Mouse (Mus musculus) liver, embryonic 11.5 days (tissue): ENCODE data around the gene Slc2a8. TPM values are rescaled to one million over a fixed set of nuclear protein-coding genes. Genes with fewer than 3 reads are reported as not detected.

Experiments
- ATAC-seq: fragments of 200-750 bp; cut with Nextera tagmentation; replicated peaks from 2 replicates; pipeline ENCODE4 v1.8.0; 2017; ENCODE audit warnings: moderate number of reproducible peaks, mild to moderate bottlenecking, moderate TSS enrichment, moderate library complexity; ENCODE audit not compliant: low FRiP score
- DNase-seq: peaks from one replicate; pipeline ENCODE4 v3.0.0-alpha.2; 2017; ENCODE audit warnings: low spot score
- H3K27ac ChIP-seq: fragments of 300-500 bp; sonication (generic); 2 replicates; pipeline ENCODE4 v1.5.1; 2014; ENCODE audit warnings: mild to moderate bottlenecking, low read depth, low read length, control low read depth
- H3K27me3 ChIP-seq: fragments of 300-500 bp; sonication (generic); replicated peaks from 2 replicates; pipeline ENCODE4 v1.6.1; 2014; ENCODE audit warnings: low read length, mixed read lengths; ENCODE audit not compliant: control insufficient read depth, insufficient read depth
- H3K36me3 ChIP-seq: fragments of 300-500 bp; sonication (generic); 2 replicates; pipeline ENCODE4 v1.6.1; 2014; ENCODE audit warnings: mild to moderate bottlenecking, low read length, moderate library complexity, mixed read lengths; ENCODE audit not compliant: control insufficient read depth, insufficient read depth
- H3K4me1 ChIP-seq: fragments of 300-500 bp; sonication (generic); replicated peaks from 2 replicates; pipeline ENCODE4 v1.6.1; 2014; ENCODE audit warnings: low read length, mixed read lengths; ENCODE audit not compliant: control insufficient read depth, insufficient read depth
- H3K4me2 ChIP-seq: fragments of 300-500 bp; sonication (generic); 2 replicates; pipeline ENCODE4 v1.6.1; 2014; ENCODE audit warnings: mild to moderate bottlenecking, control low read depth, moderate library complexity
- H3K4me3 ChIP-seq: fragments of 300-500 bp; sonication (generic); 2 replicates; pipeline ENCODE4 v1.5.1; 2014; ENCODE audit warnings: low read depth, low read length, control low read depth
- H3K9ac ChIP-seq: fragments of 300-500 bp; sonication (generic); 2 replicates; pipeline ENCODE4 v1.6.1; 2014; ENCODE audit warnings: low read depth, low read length, control low read depth
- H3K9me3 ChIP-seq: fragments of 300-500 bp; sonication (generic); 2 replicates; pipeline ENCODE4 v1.6.1; 2016; ENCODE audit warnings: low read length, inconsistent platforms, mixed read lengths; ENCODE audit not compliant: control insufficient read depth
- WGBS: fragments of 180-500 bp; shearing (Covaris S2); extraction: QIAGEN DNeasy Blood & Tissue Kit; methylation state at CpG from one replicate; pipeline ENCODE4 v1.1.7; 2014; 5-methylcytosine and 5-hydroxymethylcytosine counted together
- polyA plus RNA-seq: library from polyadenylated mRNA; unstranded; fragments of >200 nt; fragmentation: Nextera tagmentation; extraction: Ambion mirVana; gene quantifications from 2 replicates; pipeline ENCODE4 v1.2.1, GENCODE M21; 2014

The Slc2a8 gene
- polyA plus RNA-seq, 1 experiment from 2014 or later = 15.0 TPM

- Histone ChIP-seq H3K4me1 (no peaks in the 10 kb centered on the region), H3K9me3 (no peaks in the 10 kb centered on the region), H3K27ac (no peak overlapping the region), H3K9ac (no peak overlapping the region), H3K36me3 (peaks cover 9% of the 10 kb centered on the region; the same call in 1 of the 2 replicates), H3K4me3 (no peak overlapping the region), H3K27me3 (no peaks in the 10 kb centered on the region), H3K4me2 (no peak overlapping the region)
- 89% methylated on average over 5 of the region's 5 CpGs for WGBS
- ATAC-seq (no peak), DNase-seq (no peak)
Measured at GRCm38 (mm10) chr2:32938741-32939140, 43.1 kb downstream of the Slc2a8 start.

GRCm38 (mm10) chr2:32931730-32932129 lies 50.2 kb downstream of the Slc2a8 start:
- 0 out of 2 replicates have a peak, but pooled peaks cover 4% of the 10 kb centered on the region for H3K4me1 ChIP-seq
- no peaks in the 10 kb centered on the region for H3K9me3 ChIP-seq
- no peak overlapping the region for H3K4me2 ChIP-seq
- WGBS = 76% methylated on average over 7 of the region's 7 CpGs
- no peak for ATAC-seq
- H3K36me3 ChIP-seq = no peaks in the 10 kb centered on the region
- no peak for DNase-seq
- H3K9ac ChIP-seq = no peak overlapping the region
- no peak overlapping the region for H3K27ac ChIP-seq
- H3K27me3 ChIP-seq = no peaks in the 10 kb centered on the region
- no peak overlapping the region for H3K4me3 ChIP-seq

- ATAC-seq = peak; percentile 35
- no peaks in the 10 kb centered on the region for H3K27me3 ChIP-seq
- H3K27ac ChIP-seq = peak overlapping the region; percentile 32; the same call in 1 of the 2 replicates
- DNase-seq = no peak
- H3K4me1 ChIP-seq = 0 out of 2 replicates have a peak, but pooled peaks cover 4% of the 10 kb centered on the region
- no peak overlapping the region for H3K4me3 ChIP-seq
- no peak overlapping the region for H3K4me2 ChIP-seq
- 0 out of 2 replicates have a peak, but pooled peaks cover 3% of the 10 kb centered on the region for H3K36me3 ChIP-seq
- 87% methylated on average over 19 of the region's 19 CpGs for WGBS
- no peaks in the 10 kb centered on the region for H3K9me3 ChIP-seq
- no peak overlapping the region for H3K9ac ChIP-seq
Measured at GRCm38 (mm10) chr2:32928947-32929829, 52.7 kb downstream of the Slc2a8 start.

GRCm38 (mm10) chr2:32928235-32928946 lies 53.5 kb downstream of the Slc2a8 start:
- DNase-seq (peak; percentile 69), ATAC-seq (peak; percentile 41; the same call in 1 of the 2 replicates)
- H3K4me1 ChIP-seq = 0 out of 2 replicates have a peak, but pooled peaks cover 4% of the 10 kb centered on the region
- H3K9ac ChIP-seq = no peak overlapping the region
- H3K36me3 ChIP-seq = 0 out of 2 replicates have a peak, but pooled peaks cover 3% of the 10 kb centered on the region
- 0 out of 2 replicates have a peak overlapping the region, but pooled peaks have one; percentile 32 for H3K27ac ChIP-seq
- WGBS = 38% methylated on average over 10 of the region's 10 CpGs
- no peak overlapping the region for H3K4me3 ChIP-seq
- H3K4me2 ChIP-seq = no peak overlapping the region
- H3K9me3 ChIP-seq = no peaks in the 10 kb centered on the region
- no peaks in the 10 kb centered on the region for H3K27me3 ChIP-seq

GRCm38 (mm10) chr2:32927624-32928234 lies 54.2 kb downstream of the Slc2a8 start:
- Histone ChIP-seq H3K27me3 (no peaks in the 10 kb centered on the region), H3K36me3 (0 out of 2 replicates have a peak, but pooled peaks cover 4% of the 10 kb centered on the region), H3K27ac (no peak overlapping the region), H3K4me3 (no peak overlapping the region), H3K4me1 (0 out of 2 replicates have a peak, but pooled peaks cover 4% of the 10 kb centered on the region), H3K4me2 (no peak overlapping the region), H3K9ac (no peak overlapping the region), H3K9me3 (no peaks in the 10 kb centered on the region)
- DNase-seq (no peak), ATAC-seq (no peak)
- 79% methylated on average over 15 of the region's 15 CpGs for WGBS

GRCm38 (mm10) chr2:32926330-32927075 lies 55.4 kb downstream of the Slc2a8 start:
- Histone ChIP-seq H3K9me3 (no peaks in the 10 kb centered on the region), H3K9ac (no peak overlapping the region), H3K27me3 (no peaks in the 10 kb centered on the region), H3K4me2 (no peak overlapping the region), H3K36me3 (peaks cover 11% of the 10 kb centered on the region; the same call in 1 of the 2 replicates), H3K4me3 (no peak overlapping the region), H3K4me1 (0 out of 2 replicates have a peak, but pooled peaks cover 4% of the 10 kb centered on the region), H3K27ac (no peak overlapping the region)
- DNase-seq (no peak), ATAC-seq (no peak)
- 87% methylated on average over 12 of the region's 12 CpGs for WGBS

- Histone ChIP-seq H3K27me3 (no peaks in the 10 kb centered on the region), H3K9me3 (no peaks in the 10 kb centered on the region), H3K27ac (no peak overlapping the region), H3K4me3 (no peak overlapping the region), H3K4me2 (no peak overlapping the region), H3K4me1 (0 out of 2 replicates have a peak, but pooled peaks cover 4% of the 10 kb centered on the region), H3K9ac (no peak overlapping the region), H3K36me3 (peaks cover 17% of the 10 kb centered on the region)
- ATAC-seq (no peak), DNase-seq (no peak)
- WGBS = 74% methylated on average over 10 of the region's 10 CpGs
Measured at GRCm38 (mm10) chr2:32924306-32924844, 57.5 kb downstream of the Slc2a8 start.
